Mouse (Mus musculus) intestine, embryonic 14.5 days (tissue): ENCODE measurements at regions not wholly inside any gene's neighbourhood (a gene's known extent, or its start where the extent isn't known, plus 50 kb on each side); places are given as distances from the start of the nearest gene placed in this dataset.

Experiments used
- ATAC-seq: fragments of 200-750 bp; cut with Nextera tagmentation; replicated peaks from 2 replicates; pipeline ENCODE4 v1.8.0; 2017; ENCODE audit warnings: low read depth, moderate number of reproducible peaks, moderate TSS enrichment, moderate library complexity; ENCODE audit not compliant: low FRiP score, low TSS enrichment
- DNase-seq: peaks from one replicate; pipeline ENCODE4 v3.0.0-alpha.2; 2018; ENCODE audit warnings: low spot score
- H3K27ac ChIP-seq: fragments of 300-500 bp; sonication (generic); 2 replicates; pipeline ENCODE4 v1.5.1; 2014; ENCODE audit warnings: low read depth, mild to moderate bottlenecking, control low read depth
- H3K27me3 ChIP-seq: fragments of 300-500 bp; sonication (generic); replicated peaks from 2 replicates; pipeline ENCODE4 v1.6.1; 2014; ENCODE audit warnings: low read length, control low read depth; ENCODE audit not compliant: control insufficient read depth, insufficient read depth
- H3K36me3 ChIP-seq: fragments of 300-500 bp; sonication (generic); 2 replicates; pipeline ENCODE4 v1.6.1; 2014; ENCODE audit warnings: low read length, control low read depth; ENCODE audit not compliant: control insufficient read depth, insufficient read depth
- H3K4me1 ChIP-seq: fragments of 300-500 bp; sonication (generic); replicated peaks from 2 replicates; pipeline ENCODE4 v1.6.1; 2014; ENCODE audit warnings: low read length, control low read depth, mixed read lengths; ENCODE audit not compliant: control insufficient read depth, insufficient read depth
- H3K4me2 ChIP-seq: fragments of 300-500 bp; sonication (generic); 2 replicates; pipeline ENCODE4 v1.6.1; 2014; ENCODE audit warnings: low read length
- H3K4me3 ChIP-seq: fragments of 300-500 bp; sonication (generic); 2 replicates; pipeline ENCODE4 v1.5.1; 2014; ENCODE audit warnings: low read depth, low read length, control low read depth, mixed read lengths
- H3K9ac ChIP-seq: fragments of 300-500 bp; sonication (generic); 2 replicates; pipeline ENCODE4 v1.6.1; 2014; ENCODE audit warnings: mild to moderate bottlenecking, low read length
- H3K9me3 ChIP-seq: fragments of 300-500 bp; sonication (generic); 2 replicates; pipeline ENCODE4 v1.6.1; 2016; ENCODE audit warnings: low read length, control low read depth; ENCODE audit not compliant: control insufficient read depth
- WGBS: fragments of 180-500 bp; shearing (Covaris S2); extraction: QIAGEN DNeasy Blood & Tissue Kit; methylation state at CpG from one replicate; pipeline ENCODE4 v1.1.7; 2014; 5-methylcytosine and 5-hydroxymethylcytosine counted together

- WGBS = 74% methylated on average over 4 of the region's 4 CpGs
- Histone ChIP-seq H3K4me3 (no peak overlapping the region), H3K4me1 (peaks cover 8% of the 10 kb centered on the region), H3K4me2 (no peak overlapping the region), H3K9me3 (no peaks in the 10 kb centered on the region), H3K27me3 (no peaks in the 10 kb centered on the region), H3K9ac (no peak overlapping the region), H3K27ac (no peak overlapping the region), H3K36me3 (no peaks in the 10 kb centered on the region)
- ATAC-seq = no peak
- DNase-seq = no peak
Measured at GRCm38 (mm10) chr9:63087195-63087594, 61.6 kb downstream of the Skor1 start.

- WGBS = 82% methylated on average over 1 of the region's 1 CpGs
- H3K4me3 ChIP-seq = no peak overlapping the region
- ATAC-seq (no peak), DNase-seq (no peak)
- no peak overlapping the region for H3K4me2 ChIP-seq
- no peak overlapping the region for H3K27ac ChIP-seq
- no peaks in the 10 kb centered on the region for H3K9me3 ChIP-seq
- peaks cover 8% of the 10 kb centered on the region for H3K4me1 ChIP-seq
- no peaks in the 10 kb centered on the region for H3K36me3 ChIP-seq
- H3K27me3 ChIP-seq = no peaks in the 10 kb centered on the region
- H3K9ac ChIP-seq = no peak overlapping the region
Measured at GRCm38 (mm10) chr9:63086671-63087070, 62.1 kb downstream of the Skor1 start.

DNA sequence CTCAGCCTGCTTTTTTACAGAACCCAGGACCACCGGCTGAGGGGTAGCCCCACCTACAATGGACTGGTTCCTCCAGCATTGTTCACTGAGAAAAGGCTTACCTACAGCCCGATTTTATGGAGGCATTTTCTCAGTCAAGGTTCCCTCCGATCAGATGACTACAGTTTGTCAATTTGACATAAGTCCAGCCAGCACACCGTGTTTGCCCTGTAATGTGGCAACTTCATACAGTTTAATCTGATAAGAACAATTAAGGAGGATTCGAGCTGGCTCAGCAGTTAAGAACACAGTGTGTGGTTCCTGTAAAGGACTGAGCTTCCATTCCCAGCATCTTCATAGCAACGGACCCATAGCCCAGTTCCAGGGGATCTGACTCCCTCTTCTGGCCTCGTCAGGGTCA, 65.9 kb downstream of the Skor1 start:
- 85% methylated on average over 7 of the region's 7 CpGs for WGBS
- no peak overlapping the region for H3K4me2 ChIP-seq
- no peaks in the 10 kb centered on the region for H3K9me3 ChIP-seq
- DNase-seq = no peak
- no peaks in the 10 kb centered on the region for H3K36me3 ChIP-seq
- H3K9ac ChIP-seq = no peak overlapping the region
- H3K27ac ChIP-seq = no peak overlapping the region
- no peaks in the 10 kb centered on the region for H3K27me3 ChIP-seq
- no peaks in the 10 kb centered on the region for H3K4me1 ChIP-seq
- ATAC-seq = no peak
- no peak overlapping the region for H3K4me3 ChIP-seq

DNA sequence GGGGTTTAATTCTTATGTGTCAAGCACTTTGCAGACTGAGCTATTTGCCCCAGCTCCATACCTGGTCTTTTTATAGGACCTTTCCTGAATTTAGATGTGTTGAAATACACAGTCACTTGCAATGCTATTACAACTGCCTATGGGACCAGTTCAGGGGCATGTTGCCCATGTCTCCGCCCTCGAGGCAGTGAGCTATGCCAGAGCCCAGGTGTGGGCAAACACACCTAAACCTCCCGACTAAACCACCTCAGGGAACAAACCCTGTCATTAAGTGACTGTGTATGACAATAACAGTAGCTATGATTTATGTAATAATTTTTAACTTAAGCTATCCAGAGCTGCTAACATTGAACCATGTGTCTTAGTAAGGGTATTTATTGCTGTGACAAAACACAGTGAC, 66.5 kb downstream of the Skor1 start:
- Histone ChIP-seq H3K27ac (no peak overlapping the region), H3K27me3 (no peaks in the 10 kb centered on the region), H3K4me3 (no peak overlapping the region), H3K4me2 (no peak overlapping the region), H3K9ac (no peak overlapping the region), H3K9me3 (no peaks in the 10 kb centered on the region), H3K4me1 (no peaks in the 10 kb centered on the region), H3K36me3 (no peaks in the 10 kb centered on the region)
- DNase-seq = no peak
- ATAC-seq = no peak
- 81% methylated on average over 3 of the region's 3 CpGs for WGBS

GRCm38 (mm10) chr9:63080406-63080805, 68.4 kb downstream of the Skor1 start:
- Histone ChIP-seq H3K27me3 (no peaks in the 10 kb centered on the region), H3K4me3 (no peak overlapping the region), H3K9me3 (no peaks in the 10 kb centered on the region), H3K4me2 (no peak overlapping the region), H3K9ac (no peak overlapping the region), H3K4me1 (peaks cover 2% of the 10 kb centered on the region; the same call in 1 of the 2 replicates), H3K36me3 (no peaks in the 10 kb centered on the region), H3K27ac (no peak overlapping the region)
- 81% methylated on average over 5 of the region's 5 CpGs for WGBS
- DNase-seq (no peak), ATAC-seq (no peak)

GRCm38 (mm10) chr9:63075252-63075651, 73.5 kb downstream of the Skor1 start:
- no peak overlapping the region for H3K4me3 ChIP-seq
- ATAC-seq = 0 out of 2 replicates have a peak, but pooled peaks have one; percentile 43
- no peak for DNase-seq

DNA sequence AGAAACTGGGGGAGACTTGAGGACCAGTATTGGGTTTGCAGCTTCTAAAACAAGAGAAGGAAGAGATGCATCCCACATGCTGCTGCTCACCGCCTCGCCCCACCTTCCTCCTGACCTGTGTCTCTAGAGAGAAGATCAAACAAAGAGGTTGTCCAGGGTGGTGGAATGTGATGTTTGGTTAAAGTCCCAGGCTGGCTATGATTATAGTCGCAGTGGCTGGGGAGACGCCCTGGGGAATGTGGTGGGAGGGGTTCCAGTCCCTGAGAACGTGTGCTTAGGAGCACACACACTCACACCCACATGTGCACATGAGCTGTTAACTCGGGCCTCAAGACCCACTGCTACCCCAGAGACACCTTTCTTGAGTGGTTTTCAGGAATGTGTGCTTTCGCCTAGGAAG, 74.0 kb downstream of the Skor1 start:
- WGBS = 28% methylated on average over 7 of the region's 7 CpGs
- Histone ChIP-seq H3K4me2 (no peak overlapping the region; the same call in 1 of the 2 replicates), H3K27ac (peak overlapping the region; percentile 43), H3K27me3 (no peaks in the 10 kb centered on the region), H3K9ac (no peak overlapping the region), H3K36me3 (no peaks in the 10 kb centered on the region), H3K4me1 (peaks cover 18% of the 10 kb centered on the region), H3K4me3 (no peak overlapping the region), H3K9me3 (no peaks in the 10 kb centered on the region)
- ATAC-seq (peak; percentile 80; the same call in 1 of the 2 replicates), DNase-seq (no peak)

More at GRCm38 (mm10) chr9:63075252-63075651, 73.5 kb downstream of the Skor1 start:
- Histone ChIP-seq H3K9me3 (no peaks in the 10 kb centered on the region), H3K36me3 (no peaks in the 10 kb centered on the region), H3K4me1 (peaks cover 18% of the 10 kb centered on the region), H3K9ac (no peak overlapping the region), H3K4me2 (no peak overlapping the region), H3K27me3 (no peaks in the 10 kb centered on the region), H3K27ac (peak overlapping the region; percentile 43; the same call in 1 of the 2 replicates)
- WGBS = 21% methylated on average over 5 of the region's 5 CpGs

GRCm38 (mm10) chr9:63074023-63074750, 74.6 kb downstream of the Skor1 start:
- ATAC-seq = no peak

DNA sequence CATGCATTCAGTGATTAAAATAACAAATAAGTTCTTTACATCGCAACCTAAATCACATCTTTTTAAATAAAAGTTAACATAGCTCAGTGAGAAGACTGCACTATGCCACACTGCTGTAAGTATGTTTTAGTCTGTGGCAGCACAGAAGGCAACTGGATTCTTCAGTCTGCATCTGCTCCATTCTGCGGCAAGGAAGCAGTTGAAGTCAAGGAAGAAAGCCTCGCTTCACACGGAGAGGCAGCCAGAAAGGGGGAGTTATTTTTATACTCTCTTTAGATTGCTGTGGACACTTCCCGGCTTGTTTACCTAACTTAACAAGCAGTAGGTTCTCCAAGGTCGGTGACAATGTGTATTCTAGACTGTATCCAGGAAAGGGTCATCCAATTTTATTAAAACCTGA, 77.7 kb downstream of the Skor1 start:
- DNase-seq = no peak
- Histone ChIP-seq H3K36me3 (no peaks in the 10 kb centered on the region), H3K4me3 (no peak overlapping the region), H3K27ac (no peak overlapping the region), H3K27me3 (no peaks in the 10 kb centered on the region), H3K9me3 (no peaks in the 10 kb centered on the region), H3K9ac (no peak overlapping the region), H3K4me1 (peaks cover 18% of the 10 kb centered on the region), H3K4me2 (no peak overlapping the region)
- ATAC-seq = no peak
- 32% methylated on average over 6 of the region's 6 CpGs for WGBS

More at GRCm38 (mm10) chr9:63074023-63074750, 74.6 kb downstream of the Skor1 start:
- 22% methylated on average over 10 of the region's 10 CpGs for WGBS
- Histone ChIP-seq H3K9ac (no peak overlapping the region), H3K36me3 (no peaks in the 10 kb centered on the region), H3K4me1 (peaks cover 18% of the 10 kb centered on the region), H3K4me2 (no peak overlapping the region; the same call in 1 of the 2 replicates), H3K27me3 (no peaks in the 10 kb centered on the region), H3K27ac (peak overlapping the region; percentile 29), H3K9me3 (no peaks in the 10 kb centered on the region), H3K4me3 (no peak overlapping the region)
- DNase-seq = no peak
